Mouse (Mus musculus) embryonic facial prominence, embryonic 15.5 days (tissue): ENCODE measurements around the gene Atg10. TPM values are rescaled to one million over a fixed set of nuclear protein-coding genes. Genes with fewer than 3 reads are reported as not detected.

Experiments used
- ATAC-seq: fragments of 200-750 bp; cut with Nextera tagmentation; 2 replicates; pipeline ENCODE4 v1.8.0; 2017; ENCODE audit warnings: low read depth, moderate TSS enrichment; ENCODE audit not compliant: insufficient number of reproducible peaks, low FRiP score, low TSS enrichment
- H3K27ac ChIP-seq: fragments of 300-500 bp; sonication (generic); replicated peaks from 2 replicates; pipeline ENCODE4 v1.5.1; 2015; ENCODE audit warnings: mild to moderate bottlenecking, inconsistent platforms
- H3K27me3 ChIP-seq: fragments of 300-500 bp; sonication (generic); 2 replicates; pipeline ENCODE4 v1.6.1; 2015; ENCODE audit warnings: inconsistent platforms
- H3K36me3 ChIP-seq: fragments of 300-500 bp; sonication (generic); 2 replicates; pipeline ENCODE4 v1.6.1; 2015; ENCODE audit warnings: mild to moderate bottlenecking, inconsistent platforms
- H3K4me1 ChIP-seq: fragments of 300-500 bp; sonication (generic); 2 replicates; pipeline ENCODE4 v1.6.1; 2015; ENCODE audit warnings: inconsistent platforms
- H3K4me2 ChIP-seq: fragments of 300-500 bp; sonication (generic); replicated peaks from 2 replicates; pipeline ENCODE4 v1.6.1; 2015; ENCODE audit warnings: mild to moderate bottlenecking, inconsistent platforms
- H3K4me3 ChIP-seq: fragments of 300-500 bp; sonication (generic); replicated peaks from 2 replicates; pipeline ENCODE4 v1.5.1; 2015; ENCODE audit warnings: mild to moderate bottlenecking, inconsistent platforms
- H3K9ac ChIP-seq: fragments of 300-500 bp; sonication (generic); 2 replicates; pipeline ENCODE4 v1.6.1; 2015; ENCODE audit warnings: inconsistent platforms
- H3K9me3 ChIP-seq: fragments of 300-500 bp; sonication (generic); replicated peaks from 2 replicates; pipeline ENCODE4 v1.6.1; 2016; ENCODE audit warnings: inconsistent platforms
- WGBS: fragments of 180-500 bp; shearing (Covaris S2); methylation state at CpG from one replicate; pipeline ENCODE4 v1.1.7; 2015; 5-methylcytosine and 5-hydroxymethylcytosine counted together
- polyA plus RNA-seq: library from polyadenylated mRNA; unstranded; fragments of >200 nt; fragmentation: Nextera tagmentation; extraction: Ambion mirVana; gene quantifications from 2 replicates; pipeline ENCODE4 v1.2.1, GENCODE M21; 2015

Atg10 gene
- polyA plus RNA-seq, 1 experiment from 2014 or later = 19.6 TPM

GRCm38 (mm10) chr13:91086361-91086900 lies 137.3 kb downstream of the Atg10 start:
- 0 out of 2 replicates have a peak, but pooled peaks cover under 1% of the 10 kb centered on the region for H3K4me1 ChIP-seq
- no peaks in the 10 kb centered on the region for H3K9me3 ChIP-seq
- no peak overlapping the region for H3K4me3 ChIP-seq
- H3K9ac ChIP-seq = no peak overlapping the region
- H3K27ac ChIP-seq = no peak overlapping the region
- no peaks in the 10 kb centered on the region for H3K27me3 ChIP-seq
- H3K36me3 ChIP-seq = no peaks in the 10 kb centered on the region
- 86% methylated on average over 12 of the region's 12 CpGs for WGBS
- no peak for ATAC-seq
- H3K4me2 ChIP-seq = no peak overlapping the region

- ATAC-seq = no peak
- no peak overlapping the region for H3K4me3 ChIP-seq
Observed at GRCm38 (mm10) chr13:91072351-91072750, 151.4 kb downstream of the Atg10 start.

GRCm38 (mm10) chr13:91060871-91061270 lies 162.9 kb downstream of the Atg10 start:
- ATAC-seq = no peak
- Histone ChIP-seq H3K4me3 (no peak overlapping the region), H3K27ac (no peak overlapping the region), H3K4me1 (no peaks in the 10 kb centered on the region), H3K9me3 (no peaks in the 10 kb centered on the region), H3K4me2 (no peak overlapping the region), H3K36me3 (no peaks in the 10 kb centered on the region), H3K27me3 (no peaks in the 10 kb centered on the region), H3K9ac (no peak overlapping the region)
- 87% methylated on average over 5 of the region's 5 CpGs for WGBS

More at GRCm38 (mm10) chr13:91072351-91072750, 151.4 kb downstream of the Atg10 start:
- H3K4me1 ChIP-seq = no peaks in the 10 kb centered on the region
- H3K36me3 ChIP-seq = no peaks in the 10 kb centered on the region
- no peak overlapping the region for H3K4me2 ChIP-seq
- H3K27me3 ChIP-seq = no peaks in the 10 kb centered on the region
- no peak overlapping the region for H3K9ac ChIP-seq
- no peaks in the 10 kb centered on the region for H3K9me3 ChIP-seq
- H3K27ac ChIP-seq = no peak overlapping the region
- 92% methylated on average over 2 of the region's 2 CpGs for WGBS

GRCm38 (mm10) chr13:91048171-91048570 lies 175.6 kb downstream of the Atg10 start:
- H3K4me2 ChIP-seq = no peak overlapping the region
- no peaks in the 10 kb centered on the region for H3K36me3 ChIP-seq
- no peaks in the 10 kb centered on the region for H3K4me1 ChIP-seq
- H3K27me3 ChIP-seq = no peaks in the 10 kb centered on the region
- H3K4me3 ChIP-seq = no peak overlapping the region
- 0 out of 2 replicates have a peak, but pooled peaks cover 4% of the 10 kb centered on the region for H3K9me3 ChIP-seq
- ATAC-seq = no peak
- WGBS = 82% methylated on average over 4 of the region's 4 CpGs
- no peak overlapping the region for H3K27ac ChIP-seq
- H3K9ac ChIP-seq = no peak overlapping the region

- Histone ChIP-seq H3K4me3 (no peak overlapping the region), H3K36me3 (no peaks in the 10 kb centered on the region), H3K9me3 (0 out of 2 replicates have a peak, but pooled peaks cover 4% of the 10 kb centered on the region), H3K4me1 (no peaks in the 10 kb centered on the region), H3K9ac (no peak overlapping the region), H3K27ac (no peak overlapping the region), H3K4me2 (no peak overlapping the region), H3K27me3 (no peaks in the 10 kb centered on the region)
- no peak for ATAC-seq
- 67% methylated on average over 5 of the region's 5 CpGs for WGBS
Observed at GRCm38 (mm10) chr13:91046851-91047250, 176.9 kb downstream of the Atg10 start.

- Histone ChIP-seq H3K9ac (no peak overlapping the region), H3K27ac (peak overlapping the region; percentile 73), H3K9me3 (no peaks in the 10 kb centered on the region), H3K27me3 (no peaks in the 10 kb centered on the region), H3K4me1 (0 out of 2 replicates have a peak, but pooled peaks cover 6% of the 10 kb centered on the region), H3K4me2 (no peak overlapping the region), H3K36me3 (no peaks in the 10 kb centered on the region), H3K4me3 (no peak overlapping the region)
- 57% methylated on average over 1 of the region's 1 CpGs for WGBS
- ATAC-seq = no peak
Observed at GRCm38 (mm10) chr13:91041236-91041635, 182.5 kb downstream of the Atg10 start.

- H3K27me3 ChIP-seq = no peaks in the 10 kb centered on the region
- no peak for ATAC-seq
- peak overlapping the region; percentile 73; the same call in 1 of the 2 replicates for H3K27ac ChIP-seq
Observed at GRCm38 (mm10) chr13:91040421-91040820, 183.3 kb downstream of the Atg10 start.

GRCm38 (mm10) chr13:91039201-91039807 lies 184.5 kb downstream of the Atg10 start:
- 29% methylated on average over 11 of the region's 11 CpGs for WGBS
- ATAC-seq = peak; percentile 87
- H3K27ac ChIP-seq = peak overlapping the region; percentile 58; the same call in 1 of the 2 replicates

More at GRCm38 (mm10) chr13:91040421-91040820, 183.3 kb downstream of the Atg10 start:
- no peak overlapping the region for H3K4me3 ChIP-seq
- 0 out of 2 replicates have a peak, but pooled peaks cover 6% of the 10 kb centered on the region for H3K4me1 ChIP-seq
- no peaks in the 10 kb centered on the region for H3K9me3 ChIP-seq
- no peaks in the 10 kb centered on the region for H3K36me3 ChIP-seq
- no peak overlapping the region for H3K9ac ChIP-seq
- H3K4me2 ChIP-seq = no peak overlapping the region

GRCm38 (mm10) chr13:91038636-91039035 lies 185.1 kb downstream of the Atg10 start:
- Histone ChIP-seq H3K4me3 (no peak overlapping the region), H3K4me1 (0 out of 2 replicates have a peak, but pooled peaks cover 6% of the 10 kb centered on the region), H3K36me3 (no peaks in the 10 kb centered on the region), H3K4me2 (no peak overlapping the region), H3K9me3 (no peaks in the 10 kb centered on the region), H3K9ac (no peak overlapping the region), H3K27ac (no peak overlapping the region), H3K27me3 (no peaks in the 10 kb centered on the region)
- ATAC-seq = no peak
- WGBS = 48% methylated on average over 5 of the region's 5 CpGs

More at GRCm38 (mm10) chr13:91039201-91039807, 184.5 kb downstream of the Atg10 start:
- Histone ChIP-seq H3K9ac (no peak overlapping the region), H3K4me3 (no peak overlapping the region), H3K4me2 (no peak overlapping the region), H3K4me1 (0 out of 2 replicates have a peak, but pooled peaks cover 6% of the 10 kb centered on the region), H3K9me3 (no peaks in the 10 kb centered on the region), H3K27me3 (no peaks in the 10 kb centered on the region), H3K36me3 (no peaks in the 10 kb centered on the region)

- H3K27me3 ChIP-seq = no peaks in the 10 kb centered on the region
- no peaks in the 10 kb centered on the region for H3K9me3 ChIP-seq
- 0 out of 2 replicates have a peak, but pooled peaks cover 6% of the 10 kb centered on the region for H3K4me1 ChIP-seq
- no peak overlapping the region for H3K4me2 ChIP-seq
- 79% methylated on average over 3 of the region's 3 CpGs for WGBS
- ATAC-seq = no peak
- no peak overlapping the region for H3K9ac ChIP-seq
- no peaks in the 10 kb centered on the region for H3K36me3 ChIP-seq
- no peak overlapping the region for H3K4me3 ChIP-seq
- H3K27ac ChIP-seq = no peak overlapping the region
Observed at GRCm38 (mm10) chr13:91038034-91038433, 185.7 kb downstream of the Atg10 start.

GRCm38 (mm10) chr13:91037405-91037804 lies 186.4 kb downstream of the Atg10 start:
- Histone ChIP-seq H3K27me3 (no peaks in the 10 kb centered on the region), H3K9me3 (no peaks in the 10 kb centered on the region), H3K27ac (no peak overlapping the region), H3K4me1 (0 out of 2 replicates have a peak, but pooled peaks cover 6% of the 10 kb centered on the region), H3K4me2 (no peak overlapping the region), H3K36me3 (no peaks in the 10 kb centered on the region), H3K9ac (no peak overlapping the region), H3K4me3 (no peak overlapping the region)
- WGBS = 92% methylated on average over 6 of the region's 6 CpGs
- no peak for ATAC-seq
